Mouse (Mus musculus): Measurements from ENCODE around the gene Abcc1. TPM values are rescaled to one million over a fixed set of nuclear protein-coding genes. Genes with fewer than 3 reads are reported as not detected.

The Abcc1 gene
- polyA plus RNA-seq, 1 experiment from 2014 or later = 9.6 TPM

Other genes with a start within 250 kb of the Abcc1 start
- gene Nde1, start 198.3 kb upstream of the Abcc1 start, polyA plus RNA-seq (2014; fragmentation: Nextera tagmentation; extraction: Ambion mirVana) = 199 and 201 TPM in 2 replicates
- 16.0 and 18.6 TPM in 2 replicates for gene Marf1, start 198.2 kb upstream of the Abcc1 start, polyA plus RNA-seq (2014; fragmentation: Nextera tagmentation; extraction: Ambion mirVana)
- 0.09 and 0.12 TPM in 2 replicates for gene Myh11, start 70.2 kb upstream of the Abcc1 start, polyA plus RNA-seq (2014; fragmentation: Nextera tagmentation; extraction: Ambion mirVana)
- gene Fopnl, start 44.2 kb upstream of the Abcc1 start, polyA plus RNA-seq (2014; fragmentation: Nextera tagmentation; extraction: Ambion mirVana) = 168 and 174 TPM in 2 replicates
- gene A630010A05Rik, start 200.8 kb downstream of the Abcc1 start, polyA plus RNA-seq (2014; fragmentation: Nextera tagmentation; extraction: Ambion mirVana) = not detected in 2 replicates

All from forebrain, embryonic 11.5 days (tissue).